Mouse (Mus musculus) neural tube, embryonic 12.5 days (tissue): ENCODE measurements at regions not wholly inside any gene's neighbourhood (a gene's known extent, or its start where the extent isn't known, plus 50 kb on each side); places are given as distances from the start of the nearest gene placed in this dataset.
"Not testable (repeated sequence)": the region's sequence is repeated elsewhere in the genome, so short reads cannot be mapped to it uniquely, and the experiment has no call there.

Source experiments
- ATAC-seq: fragments of 200-750 bp; cut with Nextera tagmentation; 2 replicates; pipeline ENCODE4 v1.8.0; 2017; ENCODE audit warnings: low read depth, mild to moderate bottlenecking, moderate TSS enrichment, moderate library complexity; ENCODE audit not compliant: low FRiP score
- H3K27ac ChIP-seq: fragments of 300-500 bp; sonication (generic); 2 replicates; pipeline ENCODE4 v1.5.1; 2016
- H3K27me3 ChIP-seq: fragments of 300-500 bp; sonication (generic); replicated peaks from 2 replicates; pipeline ENCODE4 v1.6.1; 2016; ENCODE audit warnings: mild to moderate bottlenecking
- H3K36me3 ChIP-seq: fragments of 300-500 bp; sonication (generic); 2 replicates; pipeline ENCODE4 v1.6.1; 2016; ENCODE audit warnings: mild to moderate bottlenecking
- H3K4me1 ChIP-seq: fragments of 300-500 bp; sonication (generic); 2 replicates; pipeline ENCODE4 v1.6.1; 2016
- H3K4me2 ChIP-seq: fragments of 300-500 bp; sonication (generic); replicated peaks from 2 replicates; pipeline ENCODE4 v1.6.1; 2016; ENCODE audit warnings: mild to moderate bottlenecking
- H3K4me3 ChIP-seq: fragments of 300-500 bp; sonication (generic); 2 replicates; pipeline ENCODE4 v1.5.1; 2016
- H3K9ac ChIP-seq: fragments of 300-500 bp; sonication (generic); 2 replicates; pipeline ENCODE4 v1.6.1; 2016; ENCODE audit warnings: mild to moderate bottlenecking
- H3K9me3 ChIP-seq: fragments of 300-500 bp; sonication (generic); 2 replicates; pipeline ENCODE4 v1.6.1; 2016; ENCODE audit warnings: mild to moderate bottlenecking
- WGBS: fragments of 180-500 bp; shearing (Covaris S2); methylation state at CpG from one replicate; pipeline ENCODE4 v1.1.7; 2016; 5-methylcytosine and 5-hydroxymethylcytosine counted together

DNA sequence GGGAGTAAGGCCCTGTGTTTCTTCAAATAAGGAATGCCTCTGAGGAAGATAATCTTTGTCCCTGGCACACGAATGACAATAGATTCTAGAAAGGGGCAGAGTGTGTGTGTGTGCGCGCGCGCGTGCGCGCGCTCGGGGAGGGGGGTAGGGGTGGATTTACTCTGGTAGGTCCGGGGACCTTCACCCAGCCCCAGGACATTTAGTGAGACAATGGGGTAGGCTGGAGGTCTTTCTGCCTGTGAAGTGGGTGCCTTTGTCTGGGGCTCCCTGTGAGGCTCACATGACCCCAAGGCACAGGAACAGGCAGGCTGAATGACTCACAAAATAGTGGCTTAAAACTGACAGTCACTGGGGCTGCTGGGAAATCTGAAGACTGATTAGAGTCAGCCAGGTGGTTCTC, 139.1 kb upstream of the Bcor start:
- ATAC-seq = no peak
- no peak overlapping the region for H3K9ac ChIP-seq
- H3K4me1 ChIP-seq = no peaks in the 10 kb centered on the region
- H3K4me2 ChIP-seq = no peak overlapping the region
- H3K27ac ChIP-seq = no peak overlapping the region
- WGBS = 86% methylated on average over 11 of the region's 11 CpGs
- H3K4me3 ChIP-seq = no peak overlapping the region
- 0 out of 2 replicates have a peak, but pooled peaks cover 3% of the 10 kb centered on the region for H3K27me3 ChIP-seq
- no peaks in the 10 kb centered on the region for H3K36me3 ChIP-seq
- H3K9me3 ChIP-seq = no peaks in the 10 kb centered on the region

DNA sequence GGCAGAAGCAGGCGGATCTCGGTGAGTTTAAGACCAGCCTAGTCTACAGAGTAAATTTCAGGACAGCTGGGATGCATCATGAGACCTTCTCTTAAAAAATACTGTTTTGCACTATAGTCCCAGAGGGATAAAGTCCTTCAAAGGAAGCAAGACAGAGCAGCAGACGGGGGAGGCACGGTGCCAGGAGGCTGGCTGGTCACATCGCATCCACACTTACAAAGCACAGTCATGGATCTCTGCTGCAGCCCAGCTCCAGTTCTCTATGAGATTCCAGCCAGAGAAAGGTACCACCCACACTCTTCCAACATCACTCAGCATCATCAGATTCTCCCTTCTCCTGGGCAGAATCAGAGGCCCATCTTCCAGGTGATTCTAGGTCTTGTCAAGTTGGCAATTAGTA, 144.5 kb upstream of the Bcor start:
- no peaks in the 10 kb centered on the region for H3K9me3 ChIP-seq
- no peak overlapping the region for H3K27ac ChIP-seq
- H3K27me3 ChIP-seq = no peaks in the 10 kb centered on the region
- no peak overlapping the region for H3K4me3 ChIP-seq
- H3K4me1 ChIP-seq = no peaks in the 10 kb centered on the region
- H3K36me3 ChIP-seq = no peaks in the 10 kb centered on the region
- H3K9ac ChIP-seq = no peak overlapping the region
- no peak overlapping the region for H3K4me2 ChIP-seq
- ATAC-seq = no peak
- WGBS = 80% methylated on average over 5 of the region's 5 CpGs

- Histone ChIP-seq H3K4me3 (no peak overlapping the region), H3K4me2 (no peak overlapping the region), H3K36me3 (no peaks in the 10 kb centered on the region), H3K27me3 (no peaks in the 10 kb centered on the region), H3K9me3 (no peaks in the 10 kb centered on the region), H3K9ac (no peak overlapping the region), H3K4me1 (no peaks in the 10 kb centered on the region), H3K27ac (no peak overlapping the region)
- WGBS = 64% methylated on average over 3 of the region's 3 CpGs
- no peak for ATAC-seq
Observed at GRCm38 (mm10) chrX:12306940-12307339, 146.8 kb upstream of the Bcor start.

GRCm38 (mm10) chrX:12312534-12312933, 152.4 kb upstream of the Bcor start:
- no peaks in the 10 kb centered on the region for H3K9me3 ChIP-seq
- no peak for ATAC-seq
- no peak overlapping the region for H3K4me2 ChIP-seq
- H3K9ac ChIP-seq = no peak overlapping the region
- no peaks in the 10 kb centered on the region for H3K27me3 ChIP-seq
- no peaks in the 10 kb centered on the region for H3K4me1 ChIP-seq
- H3K4me3 ChIP-seq = no peak overlapping the region
- WGBS = 88% methylated on average over 5 of the region's 5 CpGs
- H3K36me3 ChIP-seq = no peaks in the 10 kb centered on the region
- no peak overlapping the region for H3K27ac ChIP-seq

DNA sequence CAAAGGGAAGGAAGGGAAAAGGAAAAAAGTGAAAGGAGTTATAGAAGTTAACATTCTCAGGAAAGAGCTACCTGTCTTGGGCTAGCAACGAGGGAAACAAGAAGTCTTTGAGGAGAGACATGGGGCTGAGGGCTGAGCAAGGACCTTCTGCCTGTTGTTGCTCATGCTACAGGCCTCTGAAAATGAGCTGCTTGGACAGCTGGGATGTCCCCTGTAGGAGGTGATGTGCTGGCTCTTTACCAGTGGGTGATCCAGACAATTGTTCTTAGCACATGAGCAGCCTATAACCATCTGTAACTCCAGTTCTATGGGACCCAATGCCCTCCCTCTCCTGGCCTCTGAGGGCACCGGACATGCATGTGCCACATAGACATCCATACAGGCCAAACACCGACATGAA, 155.5 kb upstream of the Bcor start:
- no peak overlapping the region for H3K4me2 ChIP-seq
- no peaks in the 10 kb centered on the region for H3K9me3 ChIP-seq
- no peaks in the 10 kb centered on the region for H3K4me1 ChIP-seq
- ATAC-seq = no peak
- H3K27me3 ChIP-seq = no peaks in the 10 kb centered on the region
- 83% methylated on average over 3 of the region's 3 CpGs for WGBS
- H3K9ac ChIP-seq = no peak overlapping the region
- H3K27ac ChIP-seq = no peak overlapping the region
- no peak overlapping the region for H3K4me3 ChIP-seq
- no peaks in the 10 kb centered on the region for H3K36me3 ChIP-seq

- H3K36me3 ChIP-seq, H3K9ac ChIP-seq, H3K27me3 ChIP-seq, H3K9me3 ChIP-seq, H3K27ac ChIP-seq, H3K4me1 ChIP-seq, H3K4me3 ChIP-seq, H3K4me2 ChIP-seq, ATAC-seq: not testable (repeated sequence)
- 78% methylated on average over 2 of the region's 2 CpGs for WGBS
Observed at GRCm38 (mm10) chrX:12317488-12317887, 157.3 kb upstream of the Bcor start.

DNA sequence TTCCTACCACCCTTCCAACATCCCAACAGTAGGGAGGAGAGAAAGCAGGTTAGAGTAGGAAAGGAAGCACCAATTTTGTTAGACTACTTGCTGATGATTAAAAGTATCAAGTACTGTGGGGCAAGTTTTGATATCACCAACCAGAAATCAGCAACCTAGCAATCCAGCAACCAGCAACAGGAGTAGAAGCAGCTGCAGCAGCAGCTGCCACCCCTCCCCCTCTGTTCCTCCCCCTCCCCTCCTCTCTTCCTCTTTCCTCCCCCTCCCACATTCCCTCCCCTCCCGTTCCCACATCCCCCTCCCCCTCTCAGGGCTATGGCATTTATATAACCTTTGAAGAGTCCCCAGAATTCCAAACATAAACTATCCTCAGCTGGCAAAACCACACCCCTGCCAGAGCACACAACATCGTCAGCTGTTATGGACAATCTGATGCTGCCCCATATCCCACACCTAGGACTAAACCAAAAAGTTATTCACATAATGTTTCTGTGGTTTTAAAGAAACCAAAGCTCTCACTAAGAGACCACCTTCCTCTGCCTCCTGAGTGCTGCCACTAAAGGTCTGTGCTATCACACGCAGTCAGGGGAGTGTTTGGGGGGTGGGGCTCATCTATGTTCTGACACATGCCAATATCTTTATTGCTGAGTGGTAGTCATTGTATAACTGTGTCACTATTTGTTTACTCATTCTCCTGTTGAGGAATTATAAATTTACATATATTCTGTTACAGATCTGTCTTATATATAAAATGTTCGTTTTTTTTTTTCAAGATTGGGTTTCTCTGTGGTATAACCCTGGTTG, 158.9 kb upstream of the Bcor start:
- Histone ChIP-seq H3K36me3 (no peaks in the 10 kb centered on the region), H3K9ac (no peak overlapping the region), H3K27ac (no peak overlapping the region), H3K4me3 (no peak overlapping the region), H3K9me3 (no peaks in the 10 kb centered on the region), H3K4me1 (no peaks in the 10 kb centered on the region), H3K27me3 (no peaks in the 10 kb centered on the region), H3K4me2 (no peak overlapping the region)
- ATAC-seq = no peak
- WGBS = 42% methylated on average over 4 of the region's 4 CpGs

- Histone ChIP-seq H3K9me3 (no peaks in the 10 kb centered on the region), H3K27me3 (no peaks in the 10 kb centered on the region), H3K27ac (no peak overlapping the region), H3K4me3 (no peak overlapping the region), H3K36me3 (no peaks in the 10 kb centered on the region), H3K9ac (no peak overlapping the region), H3K4me1 (no peaks in the 10 kb centered on the region), H3K4me2 (no peak overlapping the region)
- no peak for ATAC-seq
- WGBS = 88% methylated on average over 1 of the region's 1 CpGs
Observed at GRCm38 (mm10) chrX:12322453-12322852, 162.3 kb upstream of the Bcor start.

GRCm38 (mm10) chrX:12323268-12323667, 163.1 kb upstream of the Bcor start:
- 91% methylated on average over 3 of the region's 3 CpGs for WGBS
- no peak for ATAC-seq

GRCm38 (mm10) chrX:12323812-12324211, 163.7 kb upstream of the Bcor start:
- no peaks in the 10 kb centered on the region for H3K27me3 ChIP-seq
- no peak overlapping the region for H3K9ac ChIP-seq
- H3K4me3 ChIP-seq = no peak overlapping the region
- no peaks in the 10 kb centered on the region for H3K4me1 ChIP-seq
- H3K27ac ChIP-seq = no peak overlapping the region
- ATAC-seq = no peak
- H3K36me3 ChIP-seq = no peaks in the 10 kb centered on the region
- no peaks in the 10 kb centered on the region for H3K9me3 ChIP-seq
- no peak overlapping the region for H3K4me2 ChIP-seq
- 85% methylated on average over 6 of the region's 6 CpGs for WGBS

More at GRCm38 (mm10) chrX:12323268-12323667, 163.1 kb upstream of the Bcor start:
- H3K4me2 ChIP-seq = no peak overlapping the region
- H3K9me3 ChIP-seq = no peaks in the 10 kb centered on the region
- no peaks in the 10 kb centered on the region for H3K27me3 ChIP-seq
- H3K4me3 ChIP-seq = no peak overlapping the region
- no peak overlapping the region for H3K27ac ChIP-seq
- H3K36me3 ChIP-seq = no peaks in the 10 kb centered on the region
- no peak overlapping the region for H3K9ac ChIP-seq
- H3K4me1 ChIP-seq = no peaks in the 10 kb centered on the region

DNA sequence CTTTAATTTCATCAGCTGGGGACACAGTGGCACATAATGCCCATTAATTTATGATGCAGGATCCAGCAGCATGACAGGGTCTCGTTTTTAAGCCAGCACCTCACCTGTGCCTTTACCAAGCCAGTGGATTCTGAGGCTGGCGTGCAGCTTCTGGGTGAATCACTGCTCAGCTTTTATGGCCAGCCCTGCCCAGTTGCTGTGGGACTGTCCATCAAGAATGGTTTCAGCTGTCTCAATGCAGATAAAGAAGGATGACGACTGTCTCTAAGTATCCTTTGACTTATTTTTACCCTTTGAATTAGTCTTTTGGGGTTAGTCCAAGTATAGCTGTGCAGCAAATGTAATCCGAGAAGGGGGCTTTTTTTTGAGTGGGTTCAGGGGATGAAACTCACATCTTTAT, 167.3 kb upstream of the Bcor start:
- H3K4me1 ChIP-seq = no peaks in the 10 kb centered on the region
- ATAC-seq = no peak
- 62% methylated on average over 4 of the region's 4 CpGs for WGBS

GRCm38 (mm10) chrX:12340561-12340960, 180.4 kb upstream of the Bcor start:
- Histone ChIP-seq H3K27me3 (no peaks in the 10 kb centered on the region), H3K27ac (no peak overlapping the region), H3K4me3 (no peak overlapping the region), H3K9ac (no peak overlapping the region), H3K4me2 (no peak overlapping the region), H3K4me1 (no peaks in the 10 kb centered on the region), H3K36me3 (no peaks in the 10 kb centered on the region), H3K9me3 (no peaks in the 10 kb centered on the region)
- WGBS = 70% methylated on average over 9 of the region's 9 CpGs
- ATAC-seq = no peak

More for the DNA sequence above, 167.3 kb upstream of the Bcor start:
- H3K4me3 ChIP-seq = no peak overlapping the region
- no peaks in the 10 kb centered on the region for H3K27me3 ChIP-seq
- H3K9me3 ChIP-seq = no peaks in the 10 kb centered on the region
- no peak overlapping the region for H3K4me2 ChIP-seq
- H3K36me3 ChIP-seq = no peaks in the 10 kb centered on the region
- H3K9ac ChIP-seq = no peak overlapping the region
- no peak overlapping the region for H3K27ac ChIP-seq

GRCm38 (mm10) chrX:12341356-12341965, 181.3 kb upstream of the Bcor start:
- no peak overlapping the region for H3K4me3 ChIP-seq
- H3K27me3 ChIP-seq = no peaks in the 10 kb centered on the region
- no peak overlapping the region for H3K27ac ChIP-seq
- 65% methylated on average over 5 of the region's 5 CpGs for WGBS
- ATAC-seq = no peak
- no peaks in the 10 kb centered on the region for H3K4me1 ChIP-seq
- H3K9ac ChIP-seq = no peak overlapping the region
- H3K4me2 ChIP-seq = no peak overlapping the region
- H3K9me3 ChIP-seq = no peaks in the 10 kb centered on the region
- H3K36me3 ChIP-seq = no peaks in the 10 kb centered on the region
